In the genomic region with DNA sequence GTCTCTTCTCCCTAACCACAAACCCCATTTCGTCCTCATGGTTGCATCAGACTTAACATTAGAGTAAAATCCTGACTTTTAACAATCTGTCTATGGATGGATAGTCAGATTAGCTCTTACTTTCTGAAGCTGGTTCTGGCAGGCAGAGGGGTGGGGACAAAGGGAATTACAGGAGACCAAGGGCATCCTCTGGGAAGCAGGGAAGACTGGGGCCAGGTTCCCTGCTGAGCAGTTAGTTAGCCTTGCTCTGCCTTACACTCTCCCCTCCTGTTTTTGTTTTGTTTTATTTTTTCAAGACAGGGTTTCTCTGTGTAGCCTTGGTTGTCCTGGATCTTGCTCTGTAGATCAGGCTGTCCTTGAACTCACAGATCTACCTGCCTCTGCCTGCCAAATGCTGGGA, we compare ENCODE assay signal across 11 mouse cellular contexts.
"Had no signal": no experiment of that assay in that cellular context is flagged by ENCODE, and none has a peak within 500 bp of the region (broad histone marks: within the 10 kb centered on the region; RNA-seq: fewer than 3 reads in every experiment).

No protein-coding gene starts in this region.

- DNase-seq: left cerebral cortex, postnatal 4 days; liver; liver, embryonic 13.5 days; liver, postnatal 0 days; lung, adult 18-20 months; lung, adult 2 months; lung, embryonic 14.5 days; lung, postnatal 10 days; lung, postnatal 14 days; lung, postnatal 36 days; midbrain, embryonic 14.5 days had no signal
